Mouse (Mus musculus) ES-Bruce4 (cell line): Measurements from ENCODE around the gene Ccdc3. TPM values are rescaled to one million over a fixed set of nuclear protein-coding genes. Genes with fewer than 3 reads are reported as not detected.

Experiments used
- H3K27ac ChIP-seq: 2 replicates; pipeline ENCODE4 v1.5.1; 2012; ENCODE audit warnings: low read length, inconsistent platforms; ENCODE audit not compliant: insufficient read depth
- H3K27me3 ChIP-seq: 2 replicates; pipeline ENCODE4 v1.6.1; 2012; ENCODE audit warnings: mild to moderate bottlenecking, low read length, inconsistent platforms; ENCODE audit not compliant: control insufficient read depth, poor library complexity, insufficient read depth, severe bottlenecking
- H3K36me3 ChIP-seq: 2 replicates; pipeline ENCODE4 v1.6.1; 2012; ENCODE audit warnings: inconsistent platforms, mild to moderate bottlenecking, low read length, moderate library complexity; ENCODE audit not compliant: control insufficient read depth, poor library complexity, insufficient read depth, severe bottlenecking
- H3K4me1 ChIP-seq: one replicate; pipeline ENCODE4 v1.8.1; 2011; ENCODE audit warnings: low read length; ENCODE audit not compliant: control insufficient read depth, insufficient read depth
- H3K4me3 ChIP-seq: 2 replicates; pipeline ENCODE4 v1.5.1; 2011; ENCODE audit warnings: low read depth, mild to moderate bottlenecking, low read length
- H3K9ac ChIP-seq: 2 replicates; pipeline ENCODE4 v1.6.1; 2012; ENCODE audit warnings: low read depth, mild to moderate bottlenecking, inconsistent platforms; ENCODE audit not compliant: poor library complexity, severe bottlenecking
- H3K9me3 ChIP-seq: replicated peaks from 2 replicates; pipeline ENCODE4 v1.6.1; 2012; ENCODE audit warnings: mild to moderate bottlenecking, low read length, inconsistent platforms; ENCODE audit not compliant: control insufficient read depth, poor library complexity, insufficient read depth, severe bottlenecking
- CTCF ChIP-seq: IDR thresholded peaks from one replicate; pipeline ENCODE4 v1.8.1; 2011; ENCODE audit warnings: low read depth, low read length
- EP300 ChIP-seq: IDR thresholded peaks from 2 replicates; pipeline ENCODE4 v1.6.1; 2011; ENCODE audit warnings: low read depth, low read length; ENCODE audit not compliant: insufficient read depth
- POLR2A ChIP-seq: IDR thresholded peaks from one replicate; pipeline ENCODE4 v1.8.1; 2011; ENCODE audit warnings: low read length; ENCODE audit not compliant: insufficient read depth
- polyA plus RNA-seq: library from polyadenylated mRNA; stranded (reverse); fragments of >200 nt; gene quantifications from 2 replicates; pipeline ENCODE4 v1.2.4, GENCODE M21; 2011; ENCODE audit warnings: low read depth; ENCODE audit not compliant: missing spikeins, insufficient read depth, insufficient read length

Ccdc3 gene
- polyA plus RNA-seq, 1 experiment: 0.82 TPM

GRCm38 (mm10) chr2:5101743-5102245 lies 35.8 kb upstream of the Ccdc3 start:
- H3K4me1 ChIP-seq: no peaks in the 10 kb centered on the region
- no peaks in the 10 kb centered on the region for H3K27me3 ChIP-seq
- H3K36me3 ChIP-seq: no peaks in the 10 kb centered on the region
- H3K9ac ChIP-seq: no peak overlapping the region
- TF ChIP-seq POLR2A (no peak), EP300 (no peak)
- peaks cover 4% of the 10 kb centered on the region for H3K9me3 ChIP-seq
- H3K27ac ChIP-seq: no peak overlapping the region
- no peak overlapping the region for H3K4me3 ChIP-seq

- Histone ChIP-seq H3K27me3 (no peaks in the 10 kb centered on the region), H3K36me3 (no peaks in the 10 kb centered on the region), H3K9ac (no peak overlapping the region), H3K27ac (no peak overlapping the region), H3K4me3 (no peak overlapping the region), H3K9me3 (peaks cover 6% of the 10 kb centered on the region), H3K4me1 (no peaks in the 10 kb centered on the region)
- TF ChIP-seq POLR2A (no peak), CTCF (no peak), EP300 (no peak)
Measured at GRCm38 (mm10) chr2:5102891-5103290, 34.7 kb upstream of the Ccdc3 start.

GRCm38 (mm10) chr2:5112785-5113291 lies 24.7 kb upstream of the Ccdc3 start:
- no peak overlapping the region for H3K4me3 ChIP-seq
- H3K27ac ChIP-seq: no peak overlapping the region
- no peaks in the 10 kb centered on the region for H3K4me1 ChIP-seq
- H3K36me3 ChIP-seq: no peaks in the 10 kb centered on the region
- TF ChIP-seq CTCF (no peak), POLR2A (no peak), EP300 (no peak)
- no peak overlapping the region for H3K9ac ChIP-seq
- no peaks in the 10 kb centered on the region for H3K9me3 ChIP-seq
- H3K27me3 ChIP-seq: no peaks in the 10 kb centered on the region

DNA sequence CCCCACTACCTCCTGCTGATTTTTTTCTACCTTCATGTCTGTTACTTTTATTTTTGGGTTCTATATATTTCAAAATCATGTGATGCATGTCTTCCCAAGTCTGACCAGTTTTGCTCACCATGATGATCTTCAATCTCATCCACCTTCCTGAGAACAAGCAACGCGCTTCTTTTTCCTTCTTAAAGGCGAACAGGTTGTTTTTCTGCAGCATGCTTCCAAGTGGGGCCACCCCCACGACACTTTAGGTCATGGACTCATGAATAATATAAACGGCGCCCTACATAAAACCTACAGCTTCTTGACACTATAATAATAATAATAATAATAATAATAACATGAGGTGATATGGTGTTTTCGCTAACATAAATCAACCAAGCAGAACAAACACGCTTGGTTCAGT lies 23.2 kb upstream of the Ccdc3 start:
- H3K4me1 ChIP-seq: no peaks in the 10 kb centered on the region
- no peaks in the 10 kb centered on the region for H3K36me3 ChIP-seq
- no peak overlapping the region for H3K27ac ChIP-seq
- no peaks in the 10 kb centered on the region for H3K9me3 ChIP-seq
- no peak overlapping the region for H3K4me3 ChIP-seq
- H3K27me3 ChIP-seq: no peaks in the 10 kb centered on the region
- no peak overlapping the region for H3K9ac ChIP-seq
- TF ChIP-seq EP300 (no peak), CTCF (no peak), POLR2A (no peak)

DNA sequence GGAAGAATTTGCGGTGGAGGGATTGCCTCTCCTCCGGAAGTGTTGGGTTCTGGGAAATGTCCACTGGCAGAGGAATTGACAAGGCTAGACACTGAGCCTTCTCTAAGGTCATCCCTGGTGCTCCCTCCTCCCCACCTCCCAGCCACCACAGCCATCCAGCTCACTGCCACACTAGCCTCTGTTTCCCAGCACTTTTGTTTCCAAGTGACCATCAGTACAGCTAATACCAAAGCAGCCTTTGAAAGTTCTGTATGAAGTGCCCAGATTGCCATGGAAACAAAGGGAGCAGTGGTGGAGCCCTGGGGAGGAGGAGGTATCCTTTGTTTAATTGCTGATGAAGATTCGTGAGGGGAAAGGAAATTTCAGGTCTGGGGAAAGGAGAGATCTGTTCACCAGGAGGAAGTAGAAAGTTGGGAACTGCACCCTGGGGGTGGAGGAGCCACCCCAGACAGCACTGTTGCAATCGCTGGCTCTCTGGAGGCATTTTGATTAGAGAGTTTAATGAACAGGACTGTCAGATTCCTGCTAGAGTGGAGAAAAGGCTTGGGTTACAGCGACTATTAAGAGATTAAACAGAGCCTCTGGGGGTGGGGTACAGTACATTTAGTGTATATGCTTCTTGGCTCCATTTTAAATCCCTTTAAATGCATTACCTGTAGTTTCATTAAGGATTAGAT lies 20.6 kb upstream of the Ccdc3 start:
- no peak overlapping the region for H3K9ac ChIP-seq
- no peaks in the 10 kb centered on the region for H3K36me3 ChIP-seq
- H3K27ac ChIP-seq: no peak overlapping the region
- H3K9me3 ChIP-seq: no peaks in the 10 kb centered on the region
- TF ChIP-seq EP300 (no peak), POLR2A (no peak), CTCF (no peak)
- no peaks in the 10 kb centered on the region for H3K4me1 ChIP-seq
- no peak overlapping the region for H3K4me3 ChIP-seq
- H3K27me3 ChIP-seq: no peaks in the 10 kb centered on the region

- Histone ChIP-seq H3K27me3 (no peaks in the 10 kb centered on the region), H3K27ac (no peak overlapping the region), H3K4me3 (no peak overlapping the region), H3K9ac (no peak overlapping the region), H3K9me3 (no peaks in the 10 kb centered on the region), H3K4me1 (no peaks in the 10 kb centered on the region), H3K36me3 (no peaks in the 10 kb centered on the region)
- TF ChIP-seq POLR2A: no peak
- TF ChIP-seq CTCF: no peak
- no peak for TF ChIP-seq EP300
Measured at GRCm38 (mm10) chr2:5125506-5125905, 12.1 kb upstream of the Ccdc3 start.
